Mouse (Mus musculus) intestine, embryonic 14.5 days (tissue): ENCODE measurements around the gene Ccdc88b. TPM values are rescaled to one million over a fixed set of nuclear protein-coding genes. Genes with fewer than 3 reads are reported as not detected.
A peak's percentile ranks its signal among the peaks of the same experiment; 100 is the strongest.

ENCODE experiments used
- ATAC-seq: fragments of 200-750 bp; cut with Nextera tagmentation; replicated peaks from 2 replicates; pipeline ENCODE4 v1.8.0; 2017; ENCODE audit warnings: low read depth, moderate number of reproducible peaks, moderate TSS enrichment, moderate library complexity; ENCODE audit not compliant: low FRiP score, low TSS enrichment
- DNase-seq: peaks from one replicate; pipeline ENCODE4 v3.0.0-alpha.2; 2018; ENCODE audit warnings: low spot score
- H3K27ac ChIP-seq: fragments of 300-500 bp; sonication (generic); 2 replicates; pipeline ENCODE4 v1.5.1; 2014; ENCODE audit warnings: low read depth, mild to moderate bottlenecking, control low read depth
- H3K27me3 ChIP-seq: fragments of 300-500 bp; sonication (generic); replicated peaks from 2 replicates; pipeline ENCODE4 v1.6.1; 2014; ENCODE audit warnings: low read length, control low read depth; ENCODE audit not compliant: control insufficient read depth, insufficient read depth
- H3K36me3 ChIP-seq: fragments of 300-500 bp; sonication (generic); 2 replicates; pipeline ENCODE4 v1.6.1; 2014; ENCODE audit warnings: low read length, control low read depth; ENCODE audit not compliant: control insufficient read depth, insufficient read depth
- H3K4me1 ChIP-seq: fragments of 300-500 bp; sonication (generic); replicated peaks from 2 replicates; pipeline ENCODE4 v1.6.1; 2014; ENCODE audit warnings: low read length, control low read depth, mixed read lengths; ENCODE audit not compliant: control insufficient read depth, insufficient read depth
- H3K4me2 ChIP-seq: fragments of 300-500 bp; sonication (generic); 2 replicates; pipeline ENCODE4 v1.6.1; 2014; ENCODE audit warnings: low read length
- H3K4me3 ChIP-seq: fragments of 300-500 bp; sonication (generic); 2 replicates; pipeline ENCODE4 v1.5.1; 2014; ENCODE audit warnings: low read depth, low read length, control low read depth, mixed read lengths
- H3K9ac ChIP-seq: fragments of 300-500 bp; sonication (generic); 2 replicates; pipeline ENCODE4 v1.6.1; 2014; ENCODE audit warnings: mild to moderate bottlenecking, low read length
- H3K9me3 ChIP-seq: fragments of 300-500 bp; sonication (generic); 2 replicates; pipeline ENCODE4 v1.6.1; 2016; ENCODE audit warnings: low read length, control low read depth; ENCODE audit not compliant: control insufficient read depth
- WGBS: fragments of 180-500 bp; shearing (Covaris S2); extraction: QIAGEN DNeasy Blood & Tissue Kit; methylation state at CpG from one replicate; pipeline ENCODE4 v1.1.7; 2014; 5-methylcytosine and 5-hydroxymethylcytosine counted together
- polyA plus RNA-seq: library from polyadenylated mRNA; unstranded; fragments of >200 nt; fragmentation: Nextera tagmentation; extraction: Ambion mirVana; gene quantifications from 2 replicates; pipeline ENCODE4 v1.2.1, GENCODE M21; 2014

The Ccdc88b gene
- polyA plus RNA-seq, 1 experiment from 2014 or later: 0.85 TPM

DNA sequence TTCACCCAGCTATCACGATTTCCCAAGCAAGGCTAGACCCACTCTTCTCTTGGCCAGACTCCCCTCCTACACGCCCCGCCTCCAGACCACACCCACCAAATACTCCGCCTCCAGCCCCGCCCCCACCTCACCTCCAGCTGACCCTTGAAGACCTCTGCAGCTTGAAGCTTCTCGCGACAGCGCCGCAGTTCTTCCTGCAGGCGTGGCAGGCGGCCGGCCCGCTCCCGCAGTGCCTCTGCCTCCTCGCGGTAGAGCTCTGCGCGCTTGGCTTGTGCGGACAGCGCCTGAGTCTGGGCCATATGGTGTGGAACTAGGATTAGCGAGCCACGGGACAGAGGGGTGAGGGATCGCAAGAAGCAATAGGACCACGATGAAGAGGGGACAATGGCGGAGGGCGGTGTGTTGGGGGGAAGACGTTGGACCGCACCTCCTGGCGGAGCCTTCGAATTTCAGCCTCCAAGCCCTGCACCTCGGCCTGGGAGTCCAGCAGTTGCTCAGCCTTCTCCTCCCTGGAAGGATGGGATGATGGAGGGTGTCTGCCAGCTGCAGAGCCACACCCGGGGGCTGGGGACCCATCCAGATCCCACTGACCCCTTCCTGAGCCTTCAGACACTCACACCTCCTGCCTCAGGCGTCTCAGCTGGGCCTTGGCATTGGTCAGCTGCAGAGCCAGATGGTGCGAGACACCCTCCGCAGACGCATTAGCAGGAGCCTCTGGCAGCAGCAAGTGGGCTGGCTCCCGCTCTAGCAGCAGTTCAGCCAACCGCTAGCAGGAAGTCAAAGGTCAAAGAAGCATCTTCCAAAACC, 2.6 kb downstream of the Ccdc88b start:
- peaks cover 13% of the 10 kb centered on the region for H3K4me1 ChIP-seq
- ATAC-seq: peak; percentile 61
- H3K9ac ChIP-seq: no peak overlapping the region
- H3K4me3 ChIP-seq: peak overlapping the region; percentile 20
- no peaks in the 10 kb centered on the region for H3K27me3 ChIP-seq
- peak; percentile 87 for DNase-seq
- H3K27ac ChIP-seq: 0 out of 2 replicates have a peak overlapping the region, but pooled peaks have one; percentile 18
- peak overlapping the region; percentile 45 for H3K4me2 ChIP-seq
- 6% methylated on average over 38 of the region's 38 CpGs for WGBS
- no peaks in the 10 kb centered on the region for H3K36me3 ChIP-seq
- no peaks in the 10 kb centered on the region for H3K9me3 ChIP-seq

DNA sequence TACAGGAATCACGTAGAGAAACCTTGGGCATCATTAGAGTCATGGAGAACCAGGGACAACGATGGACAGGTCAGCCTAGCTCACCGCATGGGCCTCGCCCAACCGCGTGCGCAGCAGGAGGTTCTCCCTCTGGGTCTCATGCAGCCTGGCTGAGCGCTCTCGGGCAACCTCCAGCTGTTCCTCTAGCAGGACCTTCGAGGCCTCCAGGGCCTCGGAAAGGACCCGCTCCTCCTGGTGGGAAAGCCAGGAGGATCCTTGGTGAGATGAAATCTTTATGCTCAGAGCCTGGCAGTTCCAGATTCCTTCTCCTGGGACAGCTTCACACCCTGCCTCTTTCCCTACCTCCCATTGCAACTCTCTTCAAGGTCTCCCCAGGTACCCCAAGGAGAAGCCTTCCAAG, 3.4 kb downstream of the Ccdc88b start:
- Histone ChIP-seq H3K4me2 (no peak overlapping the region), H3K4me1 (peaks cover 13% of the 10 kb centered on the region), H3K4me3 (no peak overlapping the region), H3K36me3 (no peaks in the 10 kb centered on the region), H3K27me3 (peaks cover 5% of the 10 kb centered on the region; the same call in 1 of the 2 replicates), H3K9ac (no peak overlapping the region), H3K27ac (no peak overlapping the region), H3K9me3 (no peaks in the 10 kb centered on the region)
- DNase-seq (no peak), ATAC-seq (no peak)
- WGBS: 86% methylated on average over 12 of the region's 12 CpGs

- no peaks in the 10 kb centered on the region for H3K36me3 ChIP-seq
- 78% methylated on average over 8 of the region's 8 CpGs for WGBS
Measured at GRCm38 (mm10) chr19:6853903-6854302, 4.1 kb downstream of the Ccdc88b start.

DNA sequence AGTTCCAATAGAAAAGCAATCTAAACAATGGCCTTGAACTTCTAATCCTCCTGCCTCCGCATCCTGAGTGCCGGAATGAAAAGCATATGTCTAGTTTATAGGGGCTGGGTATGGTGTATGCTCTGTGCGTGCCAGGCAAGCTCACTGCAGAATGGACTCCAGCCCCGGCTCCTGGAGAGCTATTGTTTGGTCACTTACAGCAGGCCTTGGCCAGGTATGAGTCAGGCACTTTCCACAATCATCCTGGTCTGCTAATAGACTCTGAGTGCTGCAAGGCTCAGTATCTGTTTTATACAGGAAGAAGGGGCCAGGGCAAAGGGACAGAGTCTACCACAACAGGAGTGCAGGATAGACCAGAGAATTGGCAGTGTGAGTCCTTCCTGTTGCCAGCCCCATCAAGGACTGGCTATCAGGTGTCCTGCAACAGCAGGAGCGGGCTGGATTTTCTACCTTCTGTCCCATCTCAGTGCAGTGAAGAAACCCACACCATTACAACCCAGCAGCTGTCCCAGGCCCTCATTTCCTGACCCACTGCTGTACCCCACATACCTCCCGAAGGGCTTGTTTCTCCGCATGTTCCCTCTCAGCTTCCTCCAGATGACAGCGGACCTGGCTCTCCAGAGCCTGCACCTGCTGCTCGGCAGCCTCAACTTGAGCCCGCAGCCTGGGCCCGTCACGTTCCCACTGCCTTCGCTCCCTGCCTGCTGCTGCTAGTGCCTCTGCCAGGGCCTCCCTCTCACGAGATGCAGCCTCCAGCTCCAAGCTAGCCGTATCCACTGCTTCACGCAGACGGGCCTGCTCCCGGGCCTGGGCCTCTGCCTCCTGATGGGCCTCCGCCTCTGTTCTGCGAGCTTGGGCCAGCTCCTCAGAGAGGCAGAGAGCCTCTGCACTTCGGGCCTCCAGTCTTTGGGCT, 5.4 kb downstream of the Ccdc88b start:
- DNase-seq: no peak
- H3K36me3 ChIP-seq: no peaks in the 10 kb centered on the region
- 79% methylated on average over 21 of the region's 21 CpGs for WGBS
- H3K9me3 ChIP-seq: no peaks in the 10 kb centered on the region
- no peak overlapping the region for H3K9ac ChIP-seq
- peaks cover 25% of the 10 kb centered on the region for H3K27me3 ChIP-seq
- H3K4me3 ChIP-seq: no peak overlapping the region
- H3K4me1 ChIP-seq: peaks cover 19% of the 10 kb centered on the region
- no peak overlapping the region for H3K27ac ChIP-seq
- no peak overlapping the region for H3K4me2 ChIP-seq
- no peak for ATAC-seq

More at GRCm38 (mm10) chr19:6853903-6854302, 4.1 kb downstream of the Ccdc88b start:
- Histone ChIP-seq H3K4me2 (no peak overlapping the region), H3K27ac (no peak overlapping the region), H3K4me3 (no peak overlapping the region), H3K9ac (no peak overlapping the region), H3K4me1 (peaks cover 13% of the 10 kb centered on the region), H3K9me3 (no peaks in the 10 kb centered on the region), H3K27me3 (peaks cover 13% of the 10 kb centered on the region; the same call in 1 of the 2 replicates)
- no peak for DNase-seq
- ATAC-seq: no peak

- Histone ChIP-seq H3K27me3 (peaks cover 37% of the 10 kb centered on the region), H3K36me3 (no peaks in the 10 kb centered on the region), H3K9ac (no peak overlapping the region), H3K4me1 (peaks cover 19% of the 10 kb centered on the region), H3K4me3 (no peak overlapping the region), H3K27ac (no peak overlapping the region), H3K4me2 (no peak overlapping the region), H3K9me3 (no peaks in the 10 kb centered on the region)
- WGBS: 90% methylated on average over 3 of the region's 3 CpGs
- ATAC-seq: no peak
- no peak for DNase-seq
Measured at GRCm38 (mm10) chr19:6851497-6851896, 6.5 kb downstream of the Ccdc88b start.

GRCm38 (mm10) chr19:6849506-6850068, 8.4 kb downstream of the Ccdc88b start:
- Histone ChIP-seq H3K4me3 (no peak overlapping the region), H3K27ac (no peak overlapping the region), H3K4me2 (no peak overlapping the region), H3K4me1 (peaks cover 5% of the 10 kb centered on the region; the same call in 1 of the 2 replicates), H3K9me3 (no peaks in the 10 kb centered on the region), H3K36me3 (no peaks in the 10 kb centered on the region), H3K27me3 (peaks cover 42% of the 10 kb centered on the region), H3K9ac (no peak overlapping the region)
- 79% methylated on average over 23 of the region's 23 CpGs for WGBS
- ATAC-seq: no peak
- DNase-seq: no peak

DNA sequence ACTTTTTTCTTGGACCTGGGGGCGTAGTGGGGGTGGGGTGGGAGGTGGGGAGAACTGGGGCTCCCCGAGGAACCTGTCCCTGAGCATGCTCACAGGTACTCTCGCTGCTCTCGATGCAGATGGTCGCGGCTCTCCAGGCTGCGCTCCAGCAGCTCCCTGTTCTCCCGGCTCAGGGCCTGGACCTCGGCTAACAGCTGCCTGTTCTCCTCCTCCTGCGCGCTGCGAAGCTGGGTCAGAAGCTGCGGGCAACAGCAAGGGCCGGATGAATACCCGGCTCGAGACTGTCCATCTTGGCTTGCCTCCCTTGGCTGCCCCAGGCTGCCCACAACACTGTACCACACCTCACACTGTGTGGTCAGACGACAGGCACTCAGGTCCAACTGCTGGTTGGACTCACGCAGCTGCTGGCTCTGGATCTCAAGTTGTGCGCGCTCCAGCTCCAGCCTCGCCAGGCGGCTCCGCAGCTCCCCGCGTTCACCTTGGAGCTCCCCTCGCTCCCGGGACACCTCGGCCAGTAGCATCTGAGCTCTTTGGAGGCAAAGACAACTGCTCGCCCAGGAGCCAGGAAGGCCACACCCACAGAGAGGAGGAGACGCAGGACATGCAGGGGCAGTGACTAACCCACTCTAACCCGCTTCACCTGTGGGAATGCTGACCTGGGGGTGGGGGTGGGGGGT, 10.0 kb downstream of the Ccdc88b start:
- peaks cover 51% of the 10 kb centered on the region for H3K27me3 ChIP-seq
- 3% methylated on average over 31 of the region's 31 CpGs for WGBS
- H3K4me1 ChIP-seq: peaks cover 5% of the 10 kb centered on the region; the same call in 1 of the 2 replicates
- H3K9me3 ChIP-seq: no peaks in the 10 kb centered on the region
- ATAC-seq: no peak
- H3K27ac ChIP-seq: no peak overlapping the region
- DNase-seq: no peak
- peak overlapping the region; percentile 10; the same call in 1 of the 2 replicates for H3K4me3 ChIP-seq
- H3K36me3 ChIP-seq: no peaks in the 10 kb centered on the region
- H3K9ac ChIP-seq: no peak overlapping the region
- peak overlapping the region; percentile 39 for H3K4me2 ChIP-seq

- no peak overlapping the region for H3K9ac ChIP-seq
- H3K9me3 ChIP-seq: no peaks in the 10 kb centered on the region
- H3K4me2 ChIP-seq: no peak overlapping the region
- H3K36me3 ChIP-seq: no peaks in the 10 kb centered on the region
- no peak overlapping the region for H3K4me3 ChIP-seq
- ATAC-seq (no peak), DNase-seq (no peak)
- WGBS: 81% methylated on average over 4 of the region's 4 CpGs
- H3K4me1 ChIP-seq: peaks cover 8% of the 10 kb centered on the region
- H3K27me3 ChIP-seq: peaks cover 51% of the 10 kb centered on the region
- no peak overlapping the region for H3K27ac ChIP-seq
Measured at GRCm38 (mm10) chr19:6846050-6846449, 12.0 kb downstream of the Ccdc88b start.
